Mouse (Mus musculus) neural tube, embryonic 13.5 days (tissue): Measurements from ENCODE around the gene Imp3. TPM values are rescaled to one million over a fixed set of nuclear protein-coding genes. Genes with fewer than 3 reads are reported as not detected.
"Not testable (repeated sequence)": the region's sequence is repeated elsewhere in the genome, so short reads cannot be mapped to it uniquely, and the experiment has no call there.

Source experiments
- ATAC-seq: fragments of 200-750 bp; cut with Nextera tagmentation; 2 replicates; pipeline ENCODE4 v1.8.0; 2017; ENCODE audit warnings: low read depth, mild to moderate bottlenecking, moderate TSS enrichment, moderate library complexity
- H3K27ac ChIP-seq: fragments of 300-500 bp; sonication (generic); replicated peaks from 2 replicates; pipeline ENCODE4 v1.5.1; 2015; ENCODE audit warnings: moderate library complexity, mild to moderate bottlenecking, inconsistent platforms
- H3K27me3 ChIP-seq: fragments of 300-500 bp; sonication (generic); 2 replicates; pipeline ENCODE4 v1.6.1; 2015; ENCODE audit warnings: mild to moderate bottlenecking, inconsistent platforms
- H3K36me3 ChIP-seq: fragments of 300-500 bp; sonication (generic); 2 replicates; pipeline ENCODE4 v1.6.1; 2015; ENCODE audit warnings: mild to moderate bottlenecking, inconsistent platforms
- H3K4me1 ChIP-seq: fragments of 300-500 bp; sonication (generic); replicated peaks from 2 replicates; pipeline ENCODE4 v1.6.1; 2015; ENCODE audit warnings: inconsistent platforms
- H3K4me2 ChIP-seq: fragments of 300-500 bp; sonication (generic); 2 replicates; pipeline ENCODE4 v1.6.1; 2015; ENCODE audit warnings: inconsistent platforms, mild to moderate bottlenecking, moderate library complexity
- H3K4me3 ChIP-seq: fragments of 300-500 bp; sonication (generic); 2 replicates; pipeline ENCODE4 v1.5.1; 2015; ENCODE audit warnings: mild to moderate bottlenecking, inconsistent platforms
- H3K9ac ChIP-seq: fragments of 300-500 bp; sonication (generic); 2 replicates; pipeline ENCODE4 v1.6.1; 2015; ENCODE audit warnings: moderate library complexity, mild to moderate bottlenecking, inconsistent platforms
- H3K9me3 ChIP-seq: fragments of 300-500 bp; sonication (generic); 2 replicates; pipeline ENCODE4 v1.6.1; 2016; ENCODE audit warnings: inconsistent platforms
- WGBS: fragments of 180-500 bp; shearing (Covaris S2); methylation state at CpG from one replicate; pipeline ENCODE4 v1.1.7; 2015; 5-methylcytosine and 5-hydroxymethylcytosine counted together
- polyA plus RNA-seq: library from polyadenylated mRNA; unstranded; fragments of >200 nt; fragmentation: Nextera tagmentation; extraction: Ambion mirVana; gene quantifications from 2 replicates; pipeline ENCODE4 v1.2.1, GENCODE M21; 2015

The Imp3 gene
- polyA plus RNA-seq, 1 experiment from 2014 or later = 85.5 TPM

DNA sequence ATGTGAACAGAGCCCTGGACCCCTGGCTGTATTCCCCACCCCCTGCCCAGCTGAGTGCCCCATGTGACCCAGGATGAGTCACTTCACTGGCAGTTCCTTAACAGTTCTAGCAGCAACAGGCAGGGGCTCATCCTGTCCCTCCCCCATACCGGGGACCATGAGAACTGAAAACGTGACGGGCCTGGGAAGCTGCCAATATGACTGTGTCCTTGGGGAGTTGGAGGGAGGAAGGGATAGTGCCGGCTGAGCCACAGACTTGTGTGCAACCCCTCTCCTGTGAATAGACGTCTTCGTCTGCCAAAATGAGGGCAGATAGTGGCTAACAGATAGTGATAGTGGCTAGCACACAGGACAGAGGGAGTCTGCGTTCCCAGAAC, 12.6 kb upstream of the Imp3 start:
- WGBS = 21% methylated on average over 7 of the region's 7 CpGs
- Histone ChIP-seq H3K9ac (peak overlapping the region; percentile 49), H3K9me3 (no peaks in the 10 kb centered on the region; the same call in 1 of the 2 replicates), H3K27me3 (peaks cover 11% of the 10 kb centered on the region), H3K4me3 (peak overlapping the region; percentile 13), H3K36me3 (peaks cover 10% of the 10 kb centered on the region; the same call in 1 of the 2 replicates), H3K4me1 (peaks cover 55% of the 10 kb centered on the region), H3K27ac (peak overlapping the region; percentile 47; the same call in 1 of the 2 replicates), H3K4me2 (peak overlapping the region; percentile 85)
- no peak for ATAC-seq

DNA sequence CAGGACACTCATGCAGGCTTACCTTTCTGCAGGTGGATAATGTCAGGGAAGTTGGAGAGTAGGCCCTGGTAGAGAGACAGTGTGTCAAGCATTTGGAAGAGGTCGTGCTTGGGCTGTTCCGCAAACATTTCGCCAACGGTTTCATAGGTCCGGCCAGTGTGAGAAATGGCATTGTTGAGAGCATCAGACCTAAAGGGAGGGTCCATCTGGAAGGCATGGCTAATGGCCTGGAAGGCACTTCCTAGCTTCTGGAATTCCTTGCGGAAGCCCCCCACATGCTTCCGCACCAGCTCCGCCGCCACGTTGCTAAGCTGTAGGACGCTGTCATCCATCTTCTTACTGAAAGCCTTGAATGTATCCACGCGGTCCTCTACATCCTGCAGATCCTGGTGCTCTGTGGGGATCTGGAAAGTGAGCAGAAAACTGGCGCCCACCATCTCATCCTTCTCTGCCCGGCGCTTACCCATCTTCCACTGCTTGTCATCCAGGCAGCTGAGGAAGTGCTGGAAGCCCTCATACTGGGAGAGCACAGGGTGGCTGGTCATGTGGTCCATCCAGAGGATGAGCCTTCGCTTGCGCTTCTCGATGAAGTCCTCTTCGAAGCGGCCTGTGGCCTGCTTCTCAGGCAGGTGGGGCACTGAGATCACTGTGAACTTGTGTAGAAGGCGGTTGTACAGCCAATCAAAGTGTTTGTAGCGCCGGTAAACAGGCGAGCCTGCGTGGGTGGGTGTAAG, 11.8 kb upstream of the Imp3 start:
- Histone ChIP-seq H3K4me2 (peak overlapping the region; percentile 85), H3K9ac (no peak overlapping the region; the same call in 1 of the 2 replicates), H3K36me3 (peaks cover 10% of the 10 kb centered on the region; the same call in 1 of the 2 replicates), H3K27me3 (peaks cover 18% of the 10 kb centered on the region), H3K9me3 (no peaks in the 10 kb centered on the region; the same call in 1 of the 2 replicates), H3K4me1 (peaks cover 55% of the 10 kb centered on the region), H3K4me3 (peak overlapping the region; percentile 13), H3K27ac (peak overlapping the region; percentile 47; the same call in 1 of the 2 replicates)
- 80% methylated on average over 26 of the region's 26 CpGs for WGBS
- ATAC-seq = no peak

DNA sequence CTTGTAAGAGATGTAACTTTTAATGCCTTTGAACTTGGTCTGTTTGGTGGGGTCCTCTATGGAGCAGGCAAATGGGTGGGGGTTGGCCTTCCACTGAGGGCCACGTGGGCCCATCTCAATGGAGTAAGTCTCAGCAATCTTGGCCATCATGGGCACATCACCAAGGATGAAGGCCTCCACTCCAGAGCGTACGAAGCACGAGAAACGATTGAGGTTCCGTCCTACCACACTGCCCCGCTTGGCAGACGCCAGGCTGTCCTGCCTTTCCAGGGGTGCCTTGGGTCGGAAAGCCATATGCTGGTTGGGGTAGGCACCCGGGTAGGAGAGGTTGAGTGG, 11.3 kb upstream of the Imp3 start:
- Histone ChIP-seq H3K9ac (no peak overlapping the region), H3K27me3 (peaks cover 19% of the 10 kb centered on the region), H3K4me2 (peak overlapping the region; percentile 85), H3K9me3 (no peaks in the 10 kb centered on the region; the same call in 1 of the 2 replicates), H3K4me1 (peaks cover 55% of the 10 kb centered on the region), H3K27ac (no peak overlapping the region), H3K36me3 (peaks cover 10% of the 10 kb centered on the region; the same call in 1 of the 2 replicates), H3K4me3 (no peak overlapping the region)
- no peak for ATAC-seq
- WGBS = 94% methylated on average over 10 of the region's 10 CpGs

DNA sequence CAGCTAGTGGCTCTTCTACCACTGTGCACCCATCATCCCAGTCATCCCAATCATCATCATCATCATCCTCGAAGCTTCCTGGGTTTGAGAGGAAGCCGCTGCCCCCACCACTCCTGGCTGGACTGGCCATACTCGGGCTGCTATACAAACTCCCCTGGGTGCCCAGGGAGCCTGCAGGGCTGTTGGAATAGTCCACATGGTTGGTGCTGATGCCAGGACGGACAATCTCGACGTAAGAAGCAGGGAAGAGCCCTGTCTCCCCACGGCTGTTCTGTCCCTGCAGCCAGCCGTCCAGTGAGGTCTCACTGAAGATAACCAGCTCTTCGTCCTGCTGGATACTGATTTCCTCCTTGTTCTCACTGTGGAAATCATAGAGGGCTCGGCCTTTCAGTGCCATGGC, 10.9 kb upstream of the Imp3 start:
- no peak for ATAC-seq
- H3K9me3 ChIP-seq = no peaks in the 10 kb centered on the region; the same call in 1 of the 2 replicates
- WGBS = 84% methylated on average over 10 of the region's 10 CpGs
- peak overlapping the region; percentile 65 for H3K4me3 ChIP-seq
- peaks cover 55% of the 10 kb centered on the region for H3K4me1 ChIP-seq
- no peak overlapping the region for H3K27ac ChIP-seq
- H3K4me2 ChIP-seq = peak overlapping the region; percentile 85
- H3K9ac ChIP-seq = no peak overlapping the region
- H3K27me3 ChIP-seq = peaks cover 19% of the 10 kb centered on the region
- H3K36me3 ChIP-seq = peaks cover 10% of the 10 kb centered on the region; the same call in 1 of the 2 replicates

DNA sequence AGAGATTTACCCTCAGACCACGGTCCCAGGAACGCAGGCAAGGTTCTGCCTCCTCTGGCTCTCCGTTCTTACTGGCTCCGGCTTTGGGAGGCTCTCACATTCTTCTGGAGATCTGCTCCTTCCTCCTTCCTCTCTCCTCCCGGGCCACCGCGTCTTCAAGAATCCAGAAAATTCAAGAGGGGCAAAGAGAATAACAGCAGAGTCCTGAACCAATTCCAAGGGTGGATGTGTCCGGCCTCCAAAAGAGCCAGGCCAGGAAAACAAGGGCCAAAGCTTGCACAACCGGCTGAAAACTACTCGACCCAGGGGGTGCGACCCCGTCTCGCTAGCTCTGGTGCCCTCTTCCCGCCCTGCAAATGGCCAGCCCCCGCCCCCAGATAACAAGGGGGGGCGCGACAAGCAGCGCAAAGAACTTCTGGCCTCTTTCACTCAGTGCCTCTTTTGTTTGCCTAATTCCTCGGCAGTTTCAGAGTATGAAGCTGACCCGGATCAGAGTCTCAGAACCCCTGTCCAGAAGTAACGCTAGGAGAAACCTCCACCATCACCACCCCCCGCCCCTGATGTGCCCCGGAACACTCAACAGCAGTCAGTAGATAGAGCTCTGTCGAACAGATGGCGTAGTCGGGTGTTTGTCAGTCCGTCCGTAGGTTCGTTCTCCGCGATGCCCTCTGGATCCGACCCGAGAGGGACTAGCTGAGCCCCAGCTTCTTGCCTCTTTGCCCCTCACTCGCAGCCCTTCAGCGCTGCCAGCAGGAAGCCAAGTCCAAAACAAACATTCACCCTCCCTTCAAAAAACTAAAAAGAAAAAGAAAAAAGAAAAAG, 9.9 kb upstream of the Imp3 start:
- Histone ChIP-seq H3K36me3 (no peaks in the 10 kb centered on the region), H3K4me2 (peak overlapping the region; percentile 85), H3K4me3 (peak overlapping the region; percentile 65), H3K27me3 (peaks cover 19% of the 10 kb centered on the region), H3K27ac (peak overlapping the region; percentile 86), H3K4me1 (peaks cover 55% of the 10 kb centered on the region), H3K9me3 (no peaks in the 10 kb centered on the region), H3K9ac (peak overlapping the region; percentile 78)
- under 1% methylated on average over 35 of the region's 35 CpGs for WGBS
- ATAC-seq = peak; percentile 28; the same call in 1 of the 2 replicates

DNA sequence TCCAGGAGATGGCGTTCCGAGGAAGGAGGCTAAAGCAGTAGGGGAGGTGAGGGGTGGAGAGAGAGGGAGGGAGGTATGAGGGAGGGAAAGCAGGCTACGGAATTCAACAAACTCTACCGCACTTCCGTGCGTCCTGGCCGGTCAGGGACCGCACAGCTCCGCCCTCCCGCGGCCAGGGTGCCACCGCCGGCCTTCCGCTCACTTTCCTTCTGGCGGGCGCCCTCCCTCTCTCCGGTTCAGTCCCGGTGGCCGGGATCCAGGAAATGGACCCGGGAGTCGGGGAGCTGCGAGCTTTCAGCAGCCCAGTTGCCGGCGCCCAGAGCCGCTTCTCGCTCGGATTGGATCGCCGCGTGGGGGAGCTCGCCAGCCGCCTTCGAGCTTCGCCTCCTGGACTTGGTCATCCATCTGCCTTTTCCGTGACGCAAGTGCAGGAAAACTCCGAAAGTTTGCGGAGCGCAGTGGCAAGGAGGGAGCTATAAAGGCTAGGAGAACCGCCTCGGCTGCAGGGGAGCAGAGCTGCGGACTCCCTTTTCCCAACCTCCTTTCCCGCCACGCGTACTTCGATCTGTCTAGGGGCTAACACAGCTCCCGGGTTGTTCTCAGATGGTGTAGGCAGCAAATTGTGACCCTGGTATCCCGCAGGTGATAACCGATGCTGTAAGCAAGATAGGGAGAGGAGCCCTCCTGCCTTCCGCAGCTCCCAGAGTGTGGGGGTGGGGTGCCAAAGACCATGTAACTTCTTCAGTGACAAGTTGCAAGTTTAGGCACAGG, 9.0 kb upstream of the Imp3 start, which contains the start of gene Snx33:
Gene Snx33 (minus strand): TSS at position 331 of the 771 bp plus-strand sequence.
- WGBS = under 1% methylated on average over 50 of the region's 50 CpGs

DNA sequence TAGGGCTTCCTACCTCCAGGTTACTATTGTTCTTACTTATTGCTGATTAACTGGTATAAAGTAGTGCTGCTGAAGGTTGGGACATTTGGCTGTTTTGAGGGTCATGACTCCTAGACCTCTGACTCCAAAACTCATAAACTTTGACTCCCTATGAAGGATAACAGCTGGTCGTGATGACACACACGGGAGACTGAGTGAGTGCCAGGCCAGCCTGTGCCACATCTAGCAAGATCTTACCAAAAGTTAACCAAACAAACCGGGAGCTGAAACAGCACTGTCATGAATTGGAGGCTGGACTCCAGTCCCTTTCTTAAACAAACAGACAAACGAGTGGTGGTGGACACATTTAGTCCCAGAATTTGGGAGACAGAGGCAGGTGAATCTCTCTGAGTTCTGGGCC, 7.8 kb upstream of the Imp3 start:
- ATAC-seq = no peak

More for the DNA sequence above, 9.0 kb upstream of the Imp3 start, which contains the start of gene Snx33:
- Histone ChIP-seq H3K27ac (peak within 1 kb of the TSS; percentile 86), H3K4me3 (peak within 1 kb of the TSS; percentile 65), H3K9ac (peak within 1 kb of the TSS; percentile 78), H3K36me3 (no peaks in the 10 kb centered on the region), H3K4me2 (peak within 1 kb of the TSS; percentile 85), H3K27me3 (peaks cover 19% of the 10 kb centered on the region), H3K9me3 (no peaks in the 10 kb centered on the region), H3K4me1 (peaks cover 53% of the 10 kb centered on the region)
- peak; percentile 83 for ATAC-seq

DNA sequence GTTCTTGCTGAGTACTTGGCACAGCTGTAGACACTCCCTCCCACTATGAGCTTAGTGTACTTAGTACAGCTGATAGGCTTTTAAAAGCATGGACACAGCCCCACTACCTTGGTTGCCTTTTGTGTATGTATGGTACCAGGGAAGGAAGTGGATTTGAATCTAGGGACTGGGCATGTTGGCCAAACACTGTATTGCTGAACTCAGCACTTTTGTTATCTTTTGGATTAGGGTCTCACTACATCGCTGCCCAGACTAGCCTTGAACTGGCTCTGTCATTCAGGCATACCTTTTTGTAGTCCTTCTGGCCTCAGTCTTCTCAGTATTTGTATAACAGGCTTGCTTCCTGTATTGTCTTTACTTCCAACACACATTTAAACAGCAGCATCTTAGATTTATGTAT, 6.7 kb upstream of the Imp3 start:
- Histone ChIP-seq H3K27me3 (peaks cover 19% of the 10 kb centered on the region), H3K9me3 (no peaks in the 10 kb centered on the region), H3K27ac (no peak overlapping the region), H3K36me3 (no peaks in the 10 kb centered on the region), H3K4me3 (no peak overlapping the region), H3K4me2 (no peak overlapping the region), H3K4me1 (peaks cover 30% of the 10 kb centered on the region), H3K9ac (no peak overlapping the region)
- 85% methylated on average over 1 of the region's 1 CpGs for WGBS
- ATAC-seq = no peak

More for the DNA sequence above, 7.8 kb upstream of the Imp3 start:
- H3K27ac ChIP-seq = no peak overlapping the region
- no peaks in the 10 kb centered on the region for H3K36me3 ChIP-seq
- H3K9ac ChIP-seq = no peak overlapping the region
- 68% methylated on average over 4 of the region's 4 CpGs for WGBS
- no peak overlapping the region for H3K4me2 ChIP-seq
- H3K27me3 ChIP-seq = peaks cover 19% of the 10 kb centered on the region
- H3K4me3 ChIP-seq = no peak overlapping the region
- peaks cover 41% of the 10 kb centered on the region for H3K4me1 ChIP-seq
- no peaks in the 10 kb centered on the region for H3K9me3 ChIP-seq

DNA sequence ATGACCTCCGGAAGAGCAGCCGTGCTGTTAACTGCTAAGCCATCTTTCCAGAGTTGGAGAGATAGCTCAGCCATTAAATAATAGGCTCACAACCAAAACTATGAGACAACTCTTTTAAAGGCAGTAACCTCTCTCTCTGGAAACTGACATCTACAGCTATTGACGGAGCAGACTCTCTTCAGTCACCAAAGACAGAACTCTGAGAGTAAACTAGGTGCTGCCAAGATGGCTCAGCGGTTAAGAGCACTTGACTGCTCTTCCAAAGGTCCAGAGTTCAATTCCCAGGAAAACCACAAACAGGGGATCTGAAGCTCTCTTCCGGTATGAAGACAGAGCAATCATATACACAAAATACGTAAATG, 433 bp upstream of the Imp3 start:
- 20% methylated on average over 6 of the region's 6 CpGs for WGBS
- H3K9me3 ChIP-seq = no peaks in the 10 kb centered on the region
- no peaks in the 10 kb centered on the region for H3K27me3 ChIP-seq
- peak overlapping the region; percentile 91 for H3K9ac ChIP-seq
- peak overlapping the region; percentile 91 for H3K4me3 ChIP-seq
- peaks cover 24% of the 10 kb centered on the region for H3K4me1 ChIP-seq
- H3K27ac ChIP-seq = peak overlapping the region; percentile 91; the same call in 1 of the 2 replicates
- ATAC-seq = no peak; the same call in 1 of the 2 replicates
- H3K4me2 ChIP-seq = peak overlapping the region; percentile 95
- no peaks in the 10 kb centered on the region for H3K36me3 ChIP-seq

DNA sequence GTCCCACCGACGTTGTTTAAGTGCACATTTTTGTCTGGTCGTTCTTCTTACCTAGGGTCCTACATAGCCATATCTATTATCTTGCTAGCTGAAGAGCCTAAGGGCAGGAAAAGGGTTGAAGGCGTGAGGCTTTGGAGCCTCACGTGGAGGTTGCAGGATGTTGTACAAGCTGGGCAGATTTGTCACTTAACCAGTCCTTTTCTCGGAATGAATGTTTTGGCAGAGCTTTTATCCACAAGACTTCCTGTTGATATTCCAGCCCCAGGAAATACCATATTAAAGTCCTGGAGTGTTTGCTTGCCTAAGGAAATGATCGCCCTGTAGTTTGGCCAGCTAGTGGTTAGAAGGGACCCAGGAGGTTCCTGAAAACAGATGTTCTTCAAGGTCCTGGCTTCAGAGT, 1.1 kb downstream of the Imp3 start:
- Histone ChIP-seq H3K9ac (peak overlapping the region; percentile 91), H3K27ac (peak overlapping the region; percentile 91; the same call in 1 of the 2 replicates), H3K4me3 (peak overlapping the region; percentile 91), H3K4me2 (peak overlapping the region; percentile 95), H3K27me3 (no peaks in the 10 kb centered on the region), H3K9me3 (no peaks in the 10 kb centered on the region), H3K4me1 (peaks cover 24% of the 10 kb centered on the region), H3K36me3 (no peaks in the 10 kb centered on the region)
- ATAC-seq = no peak
- WGBS = 4% methylated on average over 7 of the region's 7 CpGs

DNA sequence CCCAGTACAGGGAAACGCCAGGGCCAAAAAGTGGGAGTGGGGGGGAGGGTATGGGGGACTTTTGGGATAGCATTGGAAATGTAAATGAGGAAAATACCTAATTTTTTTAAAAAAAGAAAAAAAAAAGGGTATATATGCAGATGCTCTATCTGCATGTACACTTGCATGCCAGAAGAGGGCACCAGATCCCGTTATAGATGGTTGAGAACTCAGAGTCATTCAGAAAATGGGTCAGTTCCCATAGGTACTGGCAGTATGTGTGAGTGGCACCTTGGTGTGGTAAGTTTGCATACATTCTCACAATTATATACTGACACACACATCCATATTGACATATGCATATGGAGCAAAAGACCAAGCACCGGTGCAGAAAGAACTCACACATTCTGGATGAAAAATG, 10.2 kb downstream of the Imp3 start:
- not testable (repeated sequence) for H3K36me3 ChIP-seq, H3K27ac ChIP-seq, H3K9me3 ChIP-seq, H3K9ac ChIP-seq, H3K4me2 ChIP-seq, ATAC-seq, H3K4me3 ChIP-seq, H3K27me3 ChIP-seq
- H3K4me1 ChIP-seq = peaks cover 14% of the 10 kb centered on the region
- 26% methylated on average over 3 of the region's 3 CpGs for WGBS
